Mouse (Mus musculus) hindbrain, embryonic 14.5 days (tissue): ENCODE results near the gene Pkd2l1. TPM values are rescaled to one million over a fixed set of nuclear protein-coding genes. Genes with fewer than 3 reads are reported as not detected.
A peak's percentile ranks its signal among the peaks of the same experiment; 100 is the strongest.
"Not testable (repeated sequence)": the region's sequence is repeated elsewhere in the genome, so short reads cannot be mapped to it uniquely, and the experiment has no call there.

Experiments used
- ATAC-seq: fragments of 200-750 bp; cut with Nextera tagmentation; 2 replicates; pipeline ENCODE4 v1.8.0; 2017; ENCODE audit warnings: moderate number of reproducible peaks, mild to moderate bottlenecking, moderate TSS enrichment, moderate library complexity; ENCODE audit not compliant: low FRiP score
- DNase-seq: peaks from one replicate; pipeline ENCODE4 v3.0.0-alpha.2; 2015; ENCODE audit warnings: low spot score
- H3K27ac ChIP-seq: fragments of 300-500 bp; sonication (generic); 2 replicates; pipeline ENCODE4 v1.5.1; 2014; ENCODE audit warnings: mild to moderate bottlenecking, moderate library complexity
- H3K27me3 ChIP-seq: fragments of 300-500 bp; sonication (generic); 2 replicates; pipeline ENCODE4 v1.6.1; 2014; ENCODE audit warnings: mild to moderate bottlenecking, low read length, mixed read lengths; ENCODE audit not compliant: control insufficient read depth, insufficient read depth
- H3K36me3 ChIP-seq: fragments of 300-500 bp; sonication (generic); replicated peaks from 2 replicates; pipeline ENCODE4 v1.6.1; 2014; ENCODE audit not compliant: control insufficient read depth, insufficient read depth
- H3K4me1 ChIP-seq: fragments of 300-500 bp; sonication (generic); replicated peaks from 2 replicates; pipeline ENCODE4 v1.6.1; 2014; ENCODE audit warnings: antibody characterized with exemption, low read length, mixed read lengths; ENCODE audit not compliant: control insufficient read depth, insufficient read depth
- H3K4me2 ChIP-seq: fragments of 300-500 bp; sonication (generic); replicated peaks from 2 replicates; pipeline ENCODE4 v1.6.1; 2014; ENCODE audit warnings: mild to moderate bottlenecking, moderate library complexity
- H3K4me3 ChIP-seq: fragments of 300-500 bp; sonication (generic); replicated peaks from 2 replicates; pipeline ENCODE4 v1.5.1; 2014; ENCODE audit warnings: mild to moderate bottlenecking, low read length
- H3K9ac ChIP-seq: fragments of 300-500 bp; sonication (generic); 2 replicates; pipeline ENCODE4 v1.6.1; 2014
- H3K9me3 ChIP-seq: fragments of 300-500 bp; sonication (generic); 2 replicates; pipeline ENCODE4 v1.6.1; 2016; ENCODE audit warnings: low read length; ENCODE audit not compliant: control insufficient read depth
- WGBS: fragments of 180-500 bp; shearing (Covaris S2); extraction: QIAGEN DNeasy Blood & Tissue Kit; methylation state at CpG from one replicate; pipeline ENCODE4 v1.1.7; 2014; 5-methylcytosine and 5-hydroxymethylcytosine counted together
- polyA plus RNA-seq: library from polyadenylated mRNA; unstranded; fragments of >200 nt; fragmentation: Nextera tagmentation; extraction: Ambion mirVana; gene quantifications from 2 replicates; pipeline ENCODE4 v1.2.1, GENCODE M21; 2014

The Pkd2l1 gene
- polyA plus RNA-seq, 1 experiment from 2014 or later, result 0.43 TPM

GRCm38 (mm10) chr19:44121137-44121536 is 71.1 kb downstream of the Pkd2l1 start:
- DNase-seq, result no peak
- Histone ChIP-seq H3K4me3 (no peak overlapping the region), H3K4me2 (no peak overlapping the region), H3K4me1 (no peaks in the 10 kb centered on the region), H3K36me3 (peaks cover 91% of the 10 kb centered on the region), H3K27me3 (no peaks in the 10 kb centered on the region), H3K27ac (no peak overlapping the region), H3K9ac (no peak overlapping the region), H3K9me3 (no peaks in the 10 kb centered on the region)
- ATAC-seq, result no peak
- WGBS, result 86% methylated on average over 7 of the region's 7 CpGs

- not testable (repeated sequence) for DNase-seq, H3K4me3 ChIP-seq, H3K27me3 ChIP-seq, ATAC-seq, H3K9ac ChIP-seq, H3K27ac ChIP-seq, H3K4me1 ChIP-seq, H3K9me3 ChIP-seq, H3K4me2 ChIP-seq
- WGBS, result 89% methylated on average over 7 of the region's 9 CpGs
- peaks cover 96% of the 10 kb centered on the region for H3K36me3 ChIP-seq
Observed at GRCm38 (mm10) chr19:44120686-44121085, 71.6 kb downstream of the Pkd2l1 start.

GRCm38 (mm10) chr19:44117793-44118192 is 74.4 kb downstream of the Pkd2l1 start:
- Histone ChIP-seq H3K9ac (no peak overlapping the region), H3K4me1 (no peaks in the 10 kb centered on the region), H3K4me3 (no peak overlapping the region), H3K9me3 (no peaks in the 10 kb centered on the region), H3K27me3 (no peaks in the 10 kb centered on the region), H3K27ac (no peak overlapping the region), H3K36me3 (peaks cover 94% of the 10 kb centered on the region), H3K4me2 (no peak overlapping the region)
- DNase-seq (no peak), ATAC-seq (no peak)

- no peaks in the 10 kb centered on the region for H3K9me3 ChIP-seq
- no peak overlapping the region for H3K9ac ChIP-seq
- ATAC-seq (no peak), DNase-seq (no peak)
- no peak overlapping the region for H3K4me2 ChIP-seq
- H3K36me3 ChIP-seq, result peaks cover 64% of the 10 kb centered on the region
- H3K4me1 ChIP-seq, result peaks cover 6% of the 10 kb centered on the region; the same call in 1 of the 2 replicates
- H3K27me3 ChIP-seq, result no peaks in the 10 kb centered on the region
- WGBS, result 44% methylated on average over 7 of the region's 7 CpGs
- H3K27ac ChIP-seq, result no peak overlapping the region
- no peak overlapping the region for H3K4me3 ChIP-seq
Observed at GRCm38 (mm10) chr19:44111706-44112105, 80.5 kb downstream of the Pkd2l1 start.

- no peaks in the 10 kb centered on the region for H3K27me3 ChIP-seq
- H3K36me3 ChIP-seq, result peaks cover 52% of the 10 kb centered on the region
- no peak for ATAC-seq
- no peak overlapping the region for H3K4me3 ChIP-seq
- WGBS, result 89% methylated on average over 9 of the region's 9 CpGs
- no peak for DNase-seq
- no peak overlapping the region for H3K9ac ChIP-seq
- peaks cover 14% of the 10 kb centered on the region for H3K4me1 ChIP-seq
- no peak overlapping the region for H3K27ac ChIP-seq
- no peak overlapping the region for H3K4me2 ChIP-seq
- no peaks in the 10 kb centered on the region for H3K9me3 ChIP-seq
Observed at GRCm38 (mm10) chr19:44110356-44110755, 81.9 kb downstream of the Pkd2l1 start.

GRCm38 (mm10) chr19:44108996-44109395 is 83.2 kb downstream of the Pkd2l1 start:
- H3K27me3 ChIP-seq, result no peaks in the 10 kb centered on the region
- DNase-seq (no peak), ATAC-seq (no peak)
- H3K4me1 ChIP-seq, result peaks cover 14% of the 10 kb centered on the region
- H3K9ac ChIP-seq, result no peak overlapping the region
- peaks cover 39% of the 10 kb centered on the region for H3K36me3 ChIP-seq
- no peaks in the 10 kb centered on the region for H3K9me3 ChIP-seq
- no peak overlapping the region for H3K27ac ChIP-seq
- H3K4me3 ChIP-seq, result no peak overlapping the region
- no peak overlapping the region for H3K4me2 ChIP-seq

- peaks cover 31% of the 10 kb centered on the region for H3K36me3 ChIP-seq
- H3K27ac ChIP-seq, result peak overlapping the region; percentile 77
- 26% methylated on average over 22 of the region's 22 CpGs for WGBS
- H3K9ac ChIP-seq, result peak overlapping the region; percentile 98
- peak overlapping the region; percentile 95 for H3K4me2 ChIP-seq
- no peaks in the 10 kb centered on the region for H3K27me3 ChIP-seq
- DNase-seq (no peak), ATAC-seq (peak; percentile 21; the same call in 1 of the 2 replicates)
- H3K9me3 ChIP-seq, result no peaks in the 10 kb centered on the region
- peak overlapping the region; percentile 96 for H3K4me3 ChIP-seq
- H3K4me1 ChIP-seq, result peaks cover 14% of the 10 kb centered on the region
Observed at GRCm38 (mm10) chr19:44107661-44108521, 84.4 kb downstream of the Pkd2l1 start.

GRCm38 (mm10) chr19:44106831-44107660 is 85.2 kb downstream of the Pkd2l1 start, which contains the start of gene Chuk:
TSS of gene Chuk (minus strand) at chr19:44107480.
- H3K9me3 ChIP-seq, result no peaks in the 10 kb centered on the region
- H3K36me3 ChIP-seq, result peaks cover 28% of the 10 kb centered on the region
- 1% methylated on average over 67 of the region's 67 CpGs for WGBS
- no peaks in the 10 kb centered on the region for H3K27me3 ChIP-seq
- ATAC-seq (peak; percentile 99), DNase-seq (peak; percentile 99)
- peak within 1 kb of the TSS; percentile 98 for H3K9ac ChIP-seq
- peak within 1 kb of the TSS; percentile 95 for H3K4me2 ChIP-seq
- H3K4me1 ChIP-seq, result peaks cover 14% of the 10 kb centered on the region
- H3K4me3 ChIP-seq, result peak within 1 kb of the TSS; percentile 96
- H3K27ac ChIP-seq, result peak within 1 kb of the TSS; percentile 77

GRCm38 (mm10) chr19:44104393-44104792 is 87.8 kb downstream of the Pkd2l1 start:
- Histone ChIP-seq H3K9me3 (no peaks in the 10 kb centered on the region), H3K4me2 (no peak overlapping the region), H3K9ac (no peak overlapping the region), H3K27me3 (no peaks in the 10 kb centered on the region), H3K4me3 (no peak overlapping the region), H3K4me1 (peaks cover 14% of the 10 kb centered on the region), H3K36me3 (peaks cover 27% of the 10 kb centered on the region), H3K27ac (no peak overlapping the region)
- 91% methylated on average over 1 of the region's 1 CpGs for WGBS
- ATAC-seq (no peak), DNase-seq (no peak)
